Mouse (Mus musculus): Measurements from ENCODE around the gene H2-DMb1. TPM values are rescaled to one million over a fixed set of nuclear protein-coding genes. Genes with fewer than 3 reads are reported as not detected.

Gene H2-DMb1
- polyA plus RNA-seq (2015; fragmentation: Nextera tagmentation; extraction: Ambion mirVana) = 2.3 and 4.0 TPM in 2 replicates

- 53% methylated on average over 4 of the region's 4 CpGs for WGBS
Measured at GRCm38 (mm10) chr17:34152923-34153322, at the start of gene H2-DMb1. Gene H2-DMb1, plus strand, starts transcription at chr17:34153072.

GRCm38 (mm10) chr17:34104804-34105203, 48.1 kb upstream of the H2-DMb1 start:
- no peak for ATAC-seq (replicated peaks; ENCODE audit: extremely low read depth, insufficient read depth, low FRiP score)

More at GRCm38 (mm10) chr17:34152923-34153322, at the start of gene H2-DMb1:
- H3K4me1 ChIP-seq (ENCODE audit: control insufficient read depth, insufficient read depth, low read length) = no peaks in the 10 kb centered on the region
- H3K4me3 ChIP-seq (ENCODE audit: low read length) = no peak within 1 kb of the TSS
- no peaks in the 10 kb centered on the region for H3K9me3 ChIP-seq (replicated peaks; ENCODE audit: control insufficient read depth, low read length)
- H3K27me3 ChIP-seq (ENCODE audit: control insufficient read depth, insufficient read depth, low read length) = no peaks in the 10 kb centered on the region; the same call in 1 of the 2 replicates
- ATAC-seq (replicated peaks; ENCODE audit: extremely low read depth, insufficient read depth, low FRiP score) = no peak
- H3K9ac ChIP-seq (ENCODE audit: low read length) = no peak within 1 kb of the TSS
- H3K4me2 ChIP-seq (ENCODE audit: low read depth, low read length) = no peak within 1 kb of the TSS
- no peaks in the 10 kb centered on the region for H3K36me3 ChIP-seq (ENCODE audit: control insufficient read depth, insufficient read depth)
- no peak within 1 kb of the TSS for H3K27ac ChIP-seq (ENCODE audit: low read length)

GRCm38 (mm10) chr17:34106555-34106954, 46.3 kb upstream of the H2-DMb1 start:
- Histone ChIP-seq H3K9ac (ENCODE audit: low read length) (no peak overlapping the region), H3K4me1 (ENCODE audit: control insufficient read depth, insufficient read depth, low read length) (no peaks in the 10 kb centered on the region), H3K4me2 (ENCODE audit: low read depth, low read length) (no peak overlapping the region), H3K27me3 (ENCODE audit: control insufficient read depth, insufficient read depth, low read length) (no peaks in the 10 kb centered on the region), H3K27ac (ENCODE audit: low read length) (no peak overlapping the region), H3K4me3 (ENCODE audit: low read length) (no peak overlapping the region), H3K9me3 (replicated peaks; ENCODE audit: control insufficient read depth, low read length) (no peaks in the 10 kb centered on the region), H3K36me3 (ENCODE audit: control insufficient read depth, insufficient read depth) (peaks cover 4% of the 10 kb centered on the region)
- 80% methylated on average over 7 of the region's 7 CpGs for WGBS
- ATAC-seq (replicated peaks; ENCODE audit: extremely low read depth, insufficient read depth, low FRiP score) = no peak

More at GRCm38 (mm10) chr17:34104804-34105203, 48.1 kb upstream of the H2-DMb1 start:
- no peaks in the 10 kb centered on the region for H3K27me3 ChIP-seq (ENCODE audit: control insufficient read depth, insufficient read depth, low read length)
- no peaks in the 10 kb centered on the region for H3K9me3 ChIP-seq (replicated peaks; ENCODE audit: control insufficient read depth, low read length)
- H3K9ac ChIP-seq (ENCODE audit: low read length) = no peak overlapping the region
- WGBS = 83% methylated on average over 9 of the region's 9 CpGs
- no peaks in the 10 kb centered on the region for H3K36me3 ChIP-seq (ENCODE audit: control insufficient read depth, insufficient read depth)
- H3K4me2 ChIP-seq (ENCODE audit: low read depth, low read length) = no peak overlapping the region
- no peaks in the 10 kb centered on the region for H3K4me1 ChIP-seq (ENCODE audit: control insufficient read depth, insufficient read depth, low read length)
- H3K27ac ChIP-seq (ENCODE audit: low read length) = no peak overlapping the region
- no peak overlapping the region for H3K4me3 ChIP-seq (ENCODE audit: low read length)

GRCm38 (mm10) chr17:34107109-34107867, 45.6 kb upstream of the H2-DMb1 start:
- no peaks in the 10 kb centered on the region for H3K9me3 ChIP-seq (replicated peaks; ENCODE audit: control insufficient read depth, low read length)
- no peaks in the 10 kb centered on the region for H3K4me1 ChIP-seq (ENCODE audit: control insufficient read depth, insufficient read depth, low read length)
- no peak for ATAC-seq (replicated peaks; ENCODE audit: extremely low read depth, insufficient read depth, low FRiP score)
- H3K4me2 ChIP-seq (ENCODE audit: low read depth, low read length) = no peak overlapping the region
- H3K36me3 ChIP-seq (ENCODE audit: control insufficient read depth, insufficient read depth) = peaks cover 11% of the 10 kb centered on the region
- no peaks in the 10 kb centered on the region for H3K27me3 ChIP-seq (ENCODE audit: control insufficient read depth, insufficient read depth, low read length)
- 77% methylated on average over 7 of the region's 7 CpGs for WGBS
- H3K4me3 ChIP-seq (ENCODE audit: low read length) = no peak overlapping the region
- no peak overlapping the region for H3K9ac ChIP-seq (ENCODE audit: low read length)
- no peak overlapping the region for H3K27ac ChIP-seq (ENCODE audit: low read length)

- 87% methylated on average over 5 of the region's 6 CpGs for WGBS
- Histone ChIP-seq H3K36me3 (ENCODE audit: control insufficient read depth, insufficient read depth) (peaks cover 23% of the 10 kb centered on the region), H3K4me1 (ENCODE audit: control insufficient read depth, insufficient read depth, low read length) (no peaks in the 10 kb centered on the region), H3K27ac (ENCODE audit: low read length) (no peak overlapping the region), H3K9me3 (replicated peaks; ENCODE audit: control insufficient read depth, low read length) (no peaks in the 10 kb centered on the region), H3K4me2 (ENCODE audit: low read depth, low read length) (no peak overlapping the region), H3K9ac (ENCODE audit: low read length) (no peak overlapping the region), H3K27me3 (ENCODE audit: control insufficient read depth, insufficient read depth, low read length) (no peaks in the 10 kb centered on the region), H3K4me3 (ENCODE audit: low read length) (no peak overlapping the region)
- no peak for ATAC-seq (replicated peaks; ENCODE audit: extremely low read depth, insufficient read depth, low FRiP score)
Measured at GRCm38 (mm10) chr17:34108460-34108859, 44.4 kb upstream of the H2-DMb1 start.

GRCm38 (mm10) chr17:34109038-34109805, 43.6 kb upstream of the H2-DMb1 start:
- H3K27ac ChIP-seq (ENCODE audit: low read length) = no peak overlapping the region
- no peak overlapping the region for H3K4me3 ChIP-seq (ENCODE audit: low read length)
- no peaks in the 10 kb centered on the region for H3K27me3 ChIP-seq (ENCODE audit: control insufficient read depth, insufficient read depth, low read length)
- H3K9ac ChIP-seq (ENCODE audit: low read length) = no peak overlapping the region
- WGBS = 78% methylated on average over 14 of the region's 14 CpGs
- H3K9me3 ChIP-seq (replicated peaks; ENCODE audit: control insufficient read depth, low read length) = no peaks in the 10 kb centered on the region
- peaks cover 30% of the 10 kb centered on the region for H3K36me3 ChIP-seq (ENCODE audit: control insufficient read depth, insufficient read depth)
- H3K4me1 ChIP-seq (ENCODE audit: control insufficient read depth, insufficient read depth, low read length) = no peaks in the 10 kb centered on the region
- no peak overlapping the region for H3K4me2 ChIP-seq (ENCODE audit: low read depth, low read length)
- no peak for ATAC-seq (replicated peaks; ENCODE audit: extremely low read depth, insufficient read depth, low FRiP score)

- WGBS = 74% methylated on average over 3 of the region's 3 CpGs
- ATAC-seq (replicated peaks; ENCODE audit: extremely low read depth, insufficient read depth, low FRiP score) = no peak
- H3K4me1 ChIP-seq (ENCODE audit: control insufficient read depth, insufficient read depth, low read length) = no peaks in the 10 kb centered on the region
- no peaks in the 10 kb centered on the region for H3K27me3 ChIP-seq (ENCODE audit: control insufficient read depth, insufficient read depth, low read length)
- H3K36me3 ChIP-seq (ENCODE audit: control insufficient read depth, insufficient read depth) = peaks cover 35% of the 10 kb centered on the region
- no peak overlapping the region for H3K27ac ChIP-seq (ENCODE audit: low read length)
- no peaks in the 10 kb centered on the region for H3K9me3 ChIP-seq (replicated peaks; ENCODE audit: control insufficient read depth, low read length)
- no peak overlapping the region for H3K4me3 ChIP-seq (ENCODE audit: low read length)
- H3K9ac ChIP-seq (ENCODE audit: low read length) = no peak overlapping the region
- no peak overlapping the region for H3K4me2 ChIP-seq (ENCODE audit: low read depth, low read length)
Measured at GRCm38 (mm10) chr17:34109806-34110195, 43.1 kb upstream of the H2-DMb1 start.

GRCm38 (mm10) chr17:34110309-34110708, 42.6 kb upstream of the H2-DMb1 start:
- H3K36me3 ChIP-seq (ENCODE audit: control insufficient read depth, insufficient read depth) = peaks cover 40% of the 10 kb centered on the region
- H3K27me3 ChIP-seq (ENCODE audit: control insufficient read depth, insufficient read depth, low read length) = no peaks in the 10 kb centered on the region
- no peak overlapping the region for H3K4me2 ChIP-seq (ENCODE audit: low read depth, low read length)
- H3K4me1 ChIP-seq (ENCODE audit: control insufficient read depth, insufficient read depth, low read length) = peaks cover 2% of the 10 kb centered on the region; the same call in 1 of the 2 replicates
- no peak overlapping the region for H3K9ac ChIP-seq (ENCODE audit: low read length)
- WGBS = 48% methylated on average over 8 of the region's 8 CpGs
- no peak overlapping the region for H3K27ac ChIP-seq (ENCODE audit: low read length)
- no peak overlapping the region for H3K4me3 ChIP-seq (ENCODE audit: low read length)
- H3K9me3 ChIP-seq (replicated peaks; ENCODE audit: control insufficient read depth, low read length) = no peaks in the 10 kb centered on the region
- ATAC-seq (replicated peaks; ENCODE audit: extremely low read depth, insufficient read depth, low FRiP score) = no peak

GRCm38 (mm10) chr17:34114114-34114513, 38.8 kb upstream of the H2-DMb1 start:
- no peak for ATAC-seq (replicated peaks; ENCODE audit: extremely low read depth, insufficient read depth, low FRiP score)

More at GRCm38 (mm10) chr17:34114114-34114513, 38.8 kb upstream of the H2-DMb1 start:
- Histone ChIP-seq H3K4me2 (ENCODE audit: low read depth, low read length) (no peak overlapping the region), H3K36me3 (ENCODE audit: control insufficient read depth, insufficient read depth) (peaks cover 59% of the 10 kb centered on the region), H3K9ac (ENCODE audit: low read length) (no peak overlapping the region), H3K9me3 (replicated peaks; ENCODE audit: control insufficient read depth, low read length) (no peaks in the 10 kb centered on the region), H3K27me3 (ENCODE audit: control insufficient read depth, insufficient read depth, low read length) (no peaks in the 10 kb centered on the region), H3K27ac (ENCODE audit: low read length) (no peak overlapping the region), H3K4me1 (ENCODE audit: control insufficient read depth, insufficient read depth, low read length) (peaks cover 15% of the 10 kb centered on the region), H3K4me3 (ENCODE audit: low read length) (no peak overlapping the region)
- WGBS = 91% methylated on average over 7 of the region's 7 CpGs

Data from heart, embryonic 16.5 days (tissue).